Mouse (Mus musculus) left cerebral cortex, adult 6 months (tissue): ENCODE results near the gene Wdr31. TPM values are rescaled to one million over a fixed set of nuclear protein-coding genes. Genes with fewer than 3 reads are reported as not detected.

Source experiments
- long read RNA-seq, 2 experiments: library from polyadenylated mRNA; unstranded; transcript quantifications; one replicate each; pipeline ENCODE4 v2.0.0; 2019 to 2020
- polyA plus RNA-seq: library from polyadenylated mRNA; unstranded; fragments of <200 nt; fragmentation: Nextera tagmentation; gene quantifications from 2 replicates; pipeline ENCODE4 v1.2.3, GENCODE M21; 2021

Wdr31 gene
- polyA plus RNA-seq, result 9.1 and 10.6 TPM in 2 replicates
- long read RNA-seq, experiment 1, transcript Wdr31-203 (11 exons, 2,549 nt), result minor isoform, 6 of 39 reads
- long read RNA-seq, experiment 1, transcript Wdr31-201 (11 exons, 1,440 nt), result major isoform, 19 of 39 reads
- long read RNA-seq, experiment 1, partial matches to known transcripts, result 1 of 39 reads
- long read RNA-seq, experiment 1, other reads (novel, unspliced or antisense), result 11 of 39 reads
- long read RNA-seq, experiment 2, transcript Wdr31-201 (11 exons, 1,440 nt), result major isoform, 11 of 21 reads
- long read RNA-seq, experiment 2, partial matches to known transcripts, result 0 of 21 reads
- long read RNA-seq, experiment 2, other reads (novel, unspliced or antisense), result 9 of 21 reads

DNA sequence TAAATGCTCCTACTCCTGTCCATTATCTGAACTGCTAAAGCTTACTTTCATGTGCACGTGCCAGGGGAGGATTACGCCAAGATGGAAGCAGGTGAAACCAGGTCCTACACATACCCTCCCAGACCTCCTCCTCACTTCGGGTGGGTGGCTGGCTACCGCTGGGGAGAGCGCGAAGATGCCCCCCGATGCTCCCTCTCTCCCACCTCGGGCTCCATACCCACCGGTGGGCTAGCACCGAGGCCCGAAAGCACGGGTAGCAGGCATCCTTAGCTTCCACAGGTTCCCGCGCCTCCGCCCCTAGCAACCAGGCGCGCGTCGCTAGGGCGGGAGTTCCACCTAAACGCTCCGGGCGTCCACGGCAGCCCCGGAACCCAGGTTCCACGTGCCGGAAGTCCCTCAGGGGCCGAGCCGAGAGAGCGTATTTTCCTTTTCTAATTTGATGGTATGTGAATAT lies at the start of gene Wdr31:
Wdr31 (minus strand) TSS at position 299 of the 454 bp plus-strand sequence.

DNA sequence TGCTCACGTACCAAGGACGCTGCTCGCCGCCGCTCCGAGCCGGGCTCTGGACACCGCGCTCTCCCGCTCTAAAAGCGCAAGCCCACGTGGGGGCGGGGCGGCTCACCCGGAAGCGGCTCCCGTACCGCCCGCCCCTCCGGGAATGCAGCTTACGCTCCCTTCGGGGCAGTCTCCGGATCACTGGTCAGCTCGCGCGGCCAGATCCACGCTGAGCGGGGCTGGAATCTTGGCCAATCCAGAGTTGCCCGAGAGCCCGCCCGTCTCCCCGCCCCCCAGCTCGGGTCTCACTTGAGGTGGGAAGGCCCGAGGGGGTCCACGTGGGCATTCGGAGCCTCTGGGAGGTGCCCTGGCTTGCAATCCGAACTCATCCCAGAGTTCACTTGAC lies 49.1 kb upstream of the Wdr31 start, which contains the start of gene Alad:
Alad (minus strand) TSS at position 70 of the 385 bp plus-strand sequence.

GRCm38 (mm10) chr4:62503374-62503970 lies 32.8 kb upstream of the Wdr31 start, which contains the start of gene Hdhd3:
Gene Hdhd3, minus strand, starts transcription at chr4:62503467.

GRCm38 (mm10) chr4:62479937-62480708 lies 9.4 kb upstream of the Wdr31 start, which contains the start of gene Bspry:
Gene Bspry, plus strand, starts transcription at chr4:62480053.

DNA sequence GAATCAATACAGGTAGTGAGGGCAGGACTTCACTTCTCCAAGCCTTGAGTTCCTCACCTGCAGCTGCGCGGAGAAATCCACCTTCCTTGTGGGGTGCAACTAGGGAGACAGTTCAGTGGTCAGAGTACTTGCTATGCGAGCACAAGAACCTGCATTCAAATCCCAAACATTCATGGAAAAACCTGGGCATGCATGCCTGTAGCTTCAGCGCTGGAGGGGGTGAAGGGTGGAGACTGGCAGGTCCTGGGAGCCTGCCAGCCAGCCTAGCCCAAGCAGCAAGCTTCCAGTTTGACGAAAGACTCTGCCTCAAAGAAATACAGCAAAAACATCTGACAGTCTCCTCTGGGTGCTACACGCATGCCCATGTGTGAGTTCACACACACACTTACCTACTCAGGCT lies 35.6 kb downstream of the Wdr31 start, which contains the start of gene Rnf183:
Rnf183 (minus strand) TSS at position 172 of the 400 bp plus-strand sequence.

DNA sequence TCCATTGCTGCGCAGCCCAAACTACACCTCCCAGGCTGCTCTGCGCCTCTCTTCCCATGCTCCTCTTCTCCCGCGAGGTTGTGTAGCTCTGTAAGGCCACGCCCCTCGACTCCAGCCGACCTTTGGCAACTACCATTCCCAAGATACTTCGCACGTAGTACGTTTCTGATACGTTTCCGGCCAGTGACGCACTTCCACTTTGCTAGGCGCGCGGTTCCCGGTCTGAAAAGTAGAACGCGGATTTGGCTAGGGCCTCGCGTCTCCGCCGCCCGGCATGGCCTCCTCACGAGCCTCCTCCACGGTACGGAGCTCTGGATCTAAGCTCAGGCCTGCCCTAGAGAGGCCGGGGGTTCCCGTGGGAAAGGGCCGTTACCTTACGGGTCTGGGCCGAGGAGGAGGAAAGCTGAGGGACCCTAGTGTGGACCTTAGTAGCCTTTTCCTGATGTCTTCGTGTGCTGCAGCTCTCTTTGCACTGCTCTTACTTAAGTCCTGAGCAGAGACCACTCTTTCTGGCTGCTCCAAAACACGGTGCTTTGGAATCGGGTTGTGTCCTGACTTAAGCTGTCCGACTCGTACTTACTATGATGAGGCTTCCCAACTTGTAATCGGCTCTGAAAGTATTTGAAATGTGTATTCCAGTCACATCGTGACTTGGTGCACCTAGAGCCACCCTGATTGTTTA lies 62.0 kb downstream of the Wdr31 start, which contains the start of the genes Cdc26 and Prpf4:
Cdc26 (minus strand) TSS at position 42 of the 682 bp plus-strand sequence.
Prpf4 (plus strand) TSS at position 197 of the 682 bp plus-strand sequence.

Other genes with a start within 250 kb of the Wdr31 start
- gene Zfp37, start 239.8 kb downstream of the Wdr31 start, polyA plus RNA-seq, result 12.5 and 15.3 TPM in 2 replicates
- 4.7 and 6.1 TPM in 2 replicates for gene Slc31a2, start 208.3 kb downstream of the Wdr31 start, polyA plus RNA-seq
- gene Fkbp15, start 110.3 kb downstream of the Wdr31 start, polyA plus RNA-seq, result 9.1 and 11.4 TPM in 2 replicates
- 10.3 and 11.3 TPM in 2 replicates for gene Slc31a1, start 110.2 kb downstream of the Wdr31 start, polyA plus RNA-seq
- 49.7 and 58.2 TPM in 2 replicates for gene Cdc26, start 62.3 kb downstream of the Wdr31 start, polyA plus RNA-seq
- gene Prpf4, start 62.1 kb downstream of the Wdr31 start, polyA plus RNA-seq, result 3.4 and 3.8 TPM in 2 replicates
- not detected in 2 replicates for gene Rnf183, start 35.6 kb downstream of the Wdr31 start, polyA plus RNA-seq
- gene Bspry, start 9.2 kb upstream of the Wdr31 start, polyA plus RNA-seq, result 0.09 and 0.31 TPM in 2 replicates
- 13.4 and 17.7 TPM in 2 replicates for gene Hdhd3, start 32.6 kb upstream of the Wdr31 start, polyA plus RNA-seq
- gene Alad, start 49.0 kb upstream of the Wdr31 start, polyA plus RNA-seq, result 67.7 and 74.4 TPM in 2 replicates
- 10.8 and 13.4 TPM in 2 replicates for gene Pole3, start 54.2 kb upstream of the Wdr31 start, polyA plus RNA-seq
- gene 4933430I17Rik, start 54.5 kb upstream of the Wdr31 start, polyA plus RNA-seq, result 0.14 and 0.15 TPM in 2 replicates
- 19.0 and 22.6 TPM in 2 replicates for gene Rgs3, start 89.0 kb upstream of the Wdr31 start, polyA plus RNA-seq